Mouse (Mus musculus) heart, adult 2 months (tissue): ENCODE data around the gene Zbtb12.
A peak's percentile ranks its signal among the peaks of the same experiment; 100 is the strongest.

Source experiments
- CTCF ChIP-seq: fragments of 200-600 bp; IDR thresholded peaks from 2 replicates; pipeline ENCODE4 v1.8.1; 2022; ENCODE audit warnings: antibody characterized with exemption, mild to moderate bottlenecking, moderate library complexity
- EP300 ChIP-seq: fragments of 200-500 bp; IDR thresholded peaks from 2 replicates; pipeline ENCODE4 v1.6.1; 2011; ENCODE audit warnings: low read depth, low read length, control low read depth; ENCODE audit not compliant: insufficient read depth
- POLR2A ChIP-seq: fragments of 200-500 bp; IDR thresholded peaks from 2 replicates; pipeline ENCODE4 v1.6.1; 2011; ENCODE audit warnings: mild to moderate bottlenecking, low read depth, low read length, control low read depth; ENCODE audit not compliant: insufficient read depth

DNA sequence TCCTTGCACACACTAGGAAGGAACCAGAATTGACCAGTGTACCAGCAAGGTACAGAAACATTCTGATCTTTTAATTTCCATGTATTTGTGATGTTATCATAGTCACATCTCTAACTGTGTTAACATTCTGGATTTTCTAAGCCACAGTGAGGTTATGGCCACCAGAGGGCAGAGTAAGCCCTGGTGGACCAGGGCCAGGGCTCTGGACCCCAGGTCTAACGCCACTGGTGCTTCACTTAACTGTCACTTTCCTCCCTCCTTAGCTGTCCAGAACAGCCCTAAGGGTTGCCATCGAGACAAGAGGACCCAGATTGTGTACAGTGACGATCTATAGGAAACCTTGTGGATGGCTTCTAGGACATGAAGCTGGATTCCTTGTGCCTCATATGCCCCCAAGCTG, 23.5 kb upstream of the Zbtb12 start:
- TF ChIP-seq CTCF (peak; percentile 93), POLR2A (no peak), EP300 (0 out of 2 replicates have a peak, but pooled peaks have one; percentile 31)
